Mouse (Mus musculus): ENCODE results near the gene Olig3.

- TF ChIP-seq CTCF (IDR thresholded peaks at IDR 0.05; ENCODE audit: low read depth, low read length) (no peak), POLR2A (IDR thresholded peaks at IDR 0.05; ENCODE audit: insufficient read depth, low read length) (no peak)
Observed at GRCm38 (mm10) chr10:19333425-19333824, 22.9 kb upstream of the Olig3 start.
